Mouse (Mus musculus): Measurements from ENCODE around the gene Gm7879. TPM values are rescaled to one million over a fixed set of nuclear protein-coding genes. Genes with fewer than 3 reads are reported as not detected.
A peak's percentile ranks its signal among the peaks of the same experiment; 100 is the strongest.

The Gm7879 gene
- polyA plus RNA-seq, 1 experiment: 2.4 TPM

DNA sequence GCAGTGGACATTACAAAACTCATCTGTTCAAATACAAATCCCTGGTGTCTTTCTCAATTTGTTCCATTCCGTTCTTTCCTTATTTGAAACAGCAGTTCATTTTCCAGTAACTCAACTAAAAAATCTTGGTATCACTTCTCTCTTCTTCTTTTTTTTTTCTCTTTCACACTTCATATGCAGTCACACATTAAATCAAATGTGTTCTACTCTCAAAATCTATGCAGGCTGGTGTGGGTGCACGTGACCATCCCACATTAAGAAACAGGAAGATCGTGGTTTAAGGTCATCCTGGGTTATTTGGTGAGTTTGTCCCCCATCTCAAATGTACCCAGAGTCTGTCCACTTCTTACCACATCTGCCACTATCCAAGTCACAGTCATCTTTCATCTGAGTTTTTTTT, 30.9 kb upstream of the Gm7879 start:
- no peaks in the 10 kb centered on the region for H3K4me1 ChIP-seq (ENCODE audit: control insufficient read depth, insufficient read depth, low read length)
- no peak for TF ChIP-seq CTCF (IDR thresholded peaks at IDR 0.05; ENCODE audit: control insufficient read depth, insufficient read depth, insufficient replicate concordance, low read depth, low read length)
- TF ChIP-seq POLR2A (IDR thresholded peaks at IDR 0.05; ENCODE audit: control insufficient read depth, low read depth, low read length): no peak
- H3K36me3 ChIP-seq (ENCODE audit: control insufficient read depth, insufficient read depth, low read length): no peaks in the 10 kb centered on the region
- H3K27me3 ChIP-seq (ENCODE audit: control insufficient read depth, insufficient read depth, low read length): no peaks in the 10 kb centered on the region
- H3K4me3 ChIP-seq (ENCODE audit: control insufficient read depth, low read depth, low read length): no peak overlapping the region
- no peak overlapping the region for H3K27ac ChIP-seq (ENCODE audit: control insufficient read depth, insufficient read depth, low read depth, low read length)

DNA sequence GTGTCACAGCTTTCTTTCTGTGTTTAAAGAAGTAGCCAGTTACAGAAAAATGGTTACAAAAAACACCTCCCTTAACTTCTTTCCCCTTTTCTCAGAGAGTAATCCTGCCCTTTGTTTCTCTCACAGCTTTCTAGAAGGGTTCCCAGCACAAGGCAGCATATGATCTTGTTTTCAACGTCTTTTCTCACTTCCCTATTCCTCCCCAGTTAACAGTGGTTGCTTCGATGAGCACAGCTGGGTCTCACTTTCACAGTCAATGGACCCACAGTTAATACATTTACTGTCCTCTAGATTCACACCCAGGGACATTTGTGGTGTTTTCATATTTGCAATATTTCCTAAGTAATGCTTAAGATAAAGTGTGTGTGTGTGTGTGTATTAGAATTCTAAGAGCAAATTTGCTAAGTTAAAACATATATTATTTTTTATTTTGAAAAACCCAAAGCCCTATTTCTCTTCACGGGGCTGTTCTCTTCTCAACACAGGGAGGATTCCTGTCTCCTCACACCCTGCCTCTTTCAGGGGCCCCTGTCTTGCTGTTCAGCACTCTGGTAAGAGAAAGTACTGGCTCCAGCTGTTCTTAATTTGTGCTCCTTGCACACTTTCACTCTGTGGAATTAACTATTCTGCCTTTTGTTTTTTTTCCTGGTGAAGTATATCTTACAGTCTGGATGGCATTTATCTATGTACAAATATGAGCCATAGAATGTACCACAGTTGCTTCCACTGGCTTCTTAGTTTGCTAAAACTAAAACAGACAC, 27.7 kb upstream of the Gm7879 start:
- Histone ChIP-seq H3K4me1 (ENCODE audit: control insufficient read depth, insufficient read depth, low read length) (no peaks in the 10 kb centered on the region; the same call in 1 of the 2 replicates), H3K27me3 (ENCODE audit: control insufficient read depth, insufficient read depth, low read length) (no peaks in the 10 kb centered on the region), H3K36me3 (ENCODE audit: control insufficient read depth, insufficient read depth, low read length) (no peaks in the 10 kb centered on the region), H3K4me3 (ENCODE audit: control insufficient read depth, low read depth, low read length) (no peak overlapping the region), H3K27ac (ENCODE audit: control insufficient read depth, insufficient read depth, low read depth, low read length) (no peak overlapping the region)
- TF ChIP-seq CTCF (IDR thresholded peaks at IDR 0.05; ENCODE audit: control insufficient read depth, insufficient read depth, insufficient replicate concordance, low read depth, low read length) (no peak), POLR2A (IDR thresholded peaks at IDR 0.05; ENCODE audit: control insufficient read depth, low read depth, low read length) (no peak)

DNA sequence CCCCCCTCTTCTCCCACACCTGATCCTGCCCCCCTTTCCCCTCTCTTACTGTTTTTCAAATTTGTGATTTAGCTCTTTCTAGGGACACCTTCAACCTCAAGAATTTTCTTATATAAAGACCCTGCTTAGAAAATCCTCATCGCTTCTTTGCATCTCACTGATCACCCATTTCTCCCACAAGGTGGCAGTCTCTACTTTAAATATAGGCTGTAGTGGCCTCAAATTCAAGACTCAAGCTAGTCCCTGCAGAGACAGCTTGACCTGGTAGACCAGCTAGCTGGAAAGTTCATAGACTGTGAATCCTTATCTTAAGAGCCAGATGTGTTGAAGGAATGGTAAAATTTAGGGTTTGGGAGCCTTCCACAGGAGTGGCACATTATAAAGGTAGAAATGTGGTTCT, 20.6 kb upstream of the Gm7879 start:
- Histone ChIP-seq H3K36me3 (ENCODE audit: control insufficient read depth, insufficient read depth, low read length) (no peaks in the 10 kb centered on the region), H3K4me1 (ENCODE audit: control insufficient read depth, insufficient read depth, low read length) (no peaks in the 10 kb centered on the region; the same call in 1 of the 2 replicates), H3K4me3 (ENCODE audit: control insufficient read depth, low read depth, low read length) (no peak overlapping the region), H3K27me3 (ENCODE audit: control insufficient read depth, insufficient read depth, low read length) (no peaks in the 10 kb centered on the region), H3K27ac (ENCODE audit: control insufficient read depth, insufficient read depth, low read depth, low read length) (no peak overlapping the region)
- TF ChIP-seq POLR2A (IDR thresholded peaks at IDR 0.05; ENCODE audit: control insufficient read depth, low read depth, low read length): no peak
- no peak for TF ChIP-seq CTCF (IDR thresholded peaks at IDR 0.05; ENCODE audit: control insufficient read depth, insufficient read depth, insufficient replicate concordance, low read depth, low read length)

DNA sequence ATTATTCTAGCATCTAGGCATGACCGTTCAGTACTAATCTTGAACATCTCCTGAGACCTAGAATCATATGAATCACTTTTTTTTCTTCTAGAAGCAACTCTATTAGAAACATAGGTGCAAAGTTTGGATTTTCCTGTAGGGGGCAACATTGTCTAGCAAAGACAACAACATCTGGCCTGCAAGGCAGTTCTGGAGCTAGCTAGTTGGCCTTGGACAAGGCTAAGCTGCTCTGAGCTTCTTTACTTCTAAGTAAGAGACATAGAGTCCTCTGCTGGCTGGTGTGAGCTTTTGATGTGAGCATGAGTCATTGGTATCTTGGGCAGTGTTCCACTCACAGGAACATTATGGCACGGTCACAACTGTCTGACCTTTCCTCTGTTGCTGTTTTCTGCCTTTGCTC, 18.8 kb upstream of the Gm7879 start:
- TF ChIP-seq POLR2A (IDR thresholded peaks at IDR 0.05; ENCODE audit: control insufficient read depth, low read depth, low read length) (no peak), CTCF (IDR thresholded peaks at IDR 0.05; ENCODE audit: control insufficient read depth, insufficient read depth, insufficient replicate concordance, low read depth, low read length) (no peak)
- no peaks in the 10 kb centered on the region for H3K36me3 ChIP-seq (ENCODE audit: control insufficient read depth, insufficient read depth, low read length)
- H3K4me3 ChIP-seq (ENCODE audit: control insufficient read depth, low read depth, low read length): no peak overlapping the region
- no peak overlapping the region for H3K27ac ChIP-seq (ENCODE audit: control insufficient read depth, insufficient read depth, low read depth, low read length)
- H3K27me3 ChIP-seq (ENCODE audit: control insufficient read depth, insufficient read depth, low read length): no peaks in the 10 kb centered on the region
- no peaks in the 10 kb centered on the region for H3K4me1 ChIP-seq (ENCODE audit: control insufficient read depth, insufficient read depth, low read length)

DNA sequence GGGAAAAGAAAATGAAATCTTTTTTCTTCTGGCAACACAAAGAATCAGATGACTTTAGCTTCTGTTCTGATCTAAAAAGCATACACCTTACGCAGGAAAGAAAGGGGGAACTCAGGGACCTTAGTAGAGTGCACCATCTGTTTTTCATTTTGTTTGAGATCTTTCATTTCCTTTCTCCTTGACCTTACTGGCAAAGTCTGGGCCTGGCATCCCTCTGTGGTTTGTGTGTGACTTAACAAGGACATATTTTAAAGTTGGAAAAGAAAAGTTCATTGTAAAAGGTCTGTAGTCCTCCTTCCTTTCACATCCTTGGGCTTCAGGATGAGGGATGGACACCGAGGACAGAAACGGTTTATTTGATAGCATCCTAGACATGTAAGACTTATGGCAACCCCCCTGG, 17.0 kb upstream of the Gm7879 start:
- H3K4me1 ChIP-seq (ENCODE audit: control insufficient read depth, insufficient read depth, low read length): no peaks in the 10 kb centered on the region
- H3K27ac ChIP-seq (ENCODE audit: control insufficient read depth, insufficient read depth, low read depth, low read length): no peak overlapping the region
- no peaks in the 10 kb centered on the region for H3K36me3 ChIP-seq (ENCODE audit: control insufficient read depth, insufficient read depth, low read length)
- no peak for TF ChIP-seq CTCF (IDR thresholded peaks at IDR 0.05; ENCODE audit: control insufficient read depth, insufficient read depth, insufficient replicate concordance, low read depth, low read length)
- TF ChIP-seq POLR2A (IDR thresholded peaks at IDR 0.05; ENCODE audit: control insufficient read depth, low read depth, low read length): no peak
- no peaks in the 10 kb centered on the region for H3K27me3 ChIP-seq (ENCODE audit: control insufficient read depth, insufficient read depth, low read length)
- H3K4me3 ChIP-seq (ENCODE audit: control insufficient read depth, low read depth, low read length): no peak overlapping the region

DNA sequence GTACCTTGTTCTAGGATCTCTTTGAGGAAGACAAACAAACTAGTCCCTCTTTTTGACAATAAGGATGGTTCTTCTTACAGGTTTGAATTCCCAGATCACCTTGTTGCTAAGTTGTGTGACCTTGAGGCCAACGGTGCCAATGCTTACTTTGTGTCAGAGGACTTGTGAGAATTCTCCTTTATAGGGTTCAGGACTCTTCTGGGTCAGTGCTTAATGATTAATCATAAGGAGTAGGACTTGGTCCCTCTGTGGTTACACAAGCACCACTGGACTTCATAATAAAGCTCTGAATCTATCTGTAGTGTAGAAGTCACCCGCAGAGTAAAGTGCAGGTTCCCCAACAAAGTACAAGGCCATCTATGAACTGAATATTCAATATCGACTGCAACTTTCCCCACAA, 8.3 kb upstream of the Gm7879 start:
- no peaks in the 10 kb centered on the region for H3K36me3 ChIP-seq (ENCODE audit: control insufficient read depth, insufficient read depth, low read length)
- TF ChIP-seq POLR2A (IDR thresholded peaks at IDR 0.05; ENCODE audit: control insufficient read depth, low read depth, low read length): no peak
- TF ChIP-seq CTCF (IDR thresholded peaks at IDR 0.05; ENCODE audit: control insufficient read depth, insufficient read depth, insufficient replicate concordance, low read depth, low read length): no peak
- H3K27me3 ChIP-seq (ENCODE audit: control insufficient read depth, insufficient read depth, low read length): no peaks in the 10 kb centered on the region
- H3K4me3 ChIP-seq (ENCODE audit: control insufficient read depth, low read depth, low read length): no peak overlapping the region
- H3K4me1 ChIP-seq (ENCODE audit: control insufficient read depth, insufficient read depth, low read length): peaks cover 5% of the 10 kb centered on the region
- no peak overlapping the region for H3K27ac ChIP-seq (ENCODE audit: control insufficient read depth, insufficient read depth, low read depth, low read length)

DNA sequence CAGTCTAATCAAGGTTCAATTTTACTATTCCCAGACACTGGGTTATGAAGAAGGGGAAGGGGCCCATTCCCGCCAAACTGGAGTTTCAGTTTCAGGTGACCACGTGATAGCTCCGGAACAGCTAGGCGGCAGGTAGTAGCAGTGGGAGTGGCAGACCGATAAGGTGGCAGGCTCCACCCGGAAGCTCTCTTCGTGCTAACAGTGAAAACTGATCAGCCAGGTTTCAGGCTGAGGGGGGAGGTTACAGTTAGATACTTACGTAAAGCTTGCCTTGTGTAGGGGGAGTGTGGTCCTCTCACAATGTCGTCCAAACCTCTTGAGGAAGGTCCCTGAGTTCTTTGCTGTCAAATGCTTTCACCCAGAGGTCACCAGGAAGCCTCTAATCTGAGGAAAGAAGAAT, 3.7 kb upstream of the Gm7879 start:
- Histone ChIP-seq H3K27ac (ENCODE audit: control insufficient read depth, insufficient read depth, low read depth, low read length) (no peak overlapping the region), H3K4me1 (ENCODE audit: control insufficient read depth, insufficient read depth, low read length) (peaks cover 5% of the 10 kb centered on the region), H3K27me3 (ENCODE audit: control insufficient read depth, insufficient read depth, low read length) (no peaks in the 10 kb centered on the region), H3K36me3 (ENCODE audit: control insufficient read depth, insufficient read depth, low read length) (no peaks in the 10 kb centered on the region), H3K4me3 (ENCODE audit: control insufficient read depth, low read depth, low read length) (peak overlapping the region; percentile 68)
- no peak for TF ChIP-seq CTCF (IDR thresholded peaks at IDR 0.05; ENCODE audit: control insufficient read depth, insufficient read depth, insufficient replicate concordance, low read depth, low read length)

Measured in testis, adult 2 months (tissue).